Mouse (Mus musculus) megakaryocyte progenitor cell, adult 5-6 weeks (primary cell): ENCODE results near the gene Dbp. TPM values are rescaled to one million over a fixed set of nuclear protein-coding genes. Genes with fewer than 3 reads are reported as not detected.

Experiments used
- ATAC-seq: replicated peaks from 2 replicates; pipeline ENCODE4 v1.8.0; 2016; ENCODE audit warnings: mild to moderate bottlenecking, moderate TSS enrichment, inconsistent platforms; ENCODE audit not compliant: poor library complexity
- total RNA-seq, 2 experiments: library from RNA; stranded (forward) in 1 of 2; stranded (reverse) in 1 of 2; fragments of 157-497, 149-512 nt in 1 of 2; fragments of 200-1000 nt in 1 of 2; gene quantifications; 2 replicates each; pipeline versions ENCODE4 v1.2.3 to v1.2.4; 2015 to 2017

Gene Dbp
- total RNA-seq, 2 experiments from 2014 or later: 5.6 to 6.2 TPM

- no peak for ATAC-seq
Observed at GRCm38 (mm10) chr7:45693921-45694591, 10.8 kb upstream of the Dbp start, which contains the start of gene Sec1. Gene Sec1, minus strand, starts transcription at chr7:45694402.

GRCm38 (mm10) chr7:45695098-45695497, 9.8 kb upstream of the Dbp start:
- ATAC-seq: no peak

- no peak for ATAC-seq
Observed at GRCm38 (mm10) chr7:45697894-45698293, 7.0 kb upstream of the Dbp start.

GRCm38 (mm10) chr7:45699523-45700141, 5.3 kb upstream of the Dbp start, which contains the start of gene Car11:
Gene Car11, plus strand, starts transcription at chr7:45699843.
- no peak for ATAC-seq

- peak; percentile 30; the same call in 1 of the 2 replicates for ATAC-seq
Observed at GRCm38 (mm10) chr7:45700301-45701015, 4.4 kb upstream of the Dbp start.

- ATAC-seq: no peak
Observed at GRCm38 (mm10) chr7:45701072-45701471, 3.8 kb upstream of the Dbp start.

- ATAC-seq: no peak
Observed at GRCm38 (mm10) chr7:45701607-45702006, 3.3 kb upstream of the Dbp start.

GRCm38 (mm10) chr7:45702316-45702715, 2.6 kb upstream of the Dbp start:
- ATAC-seq: no peak

GRCm38 (mm10) chr7:45702809-45703520, 1.9 kb upstream of the Dbp start:
- ATAC-seq: no peak

- no peak for ATAC-seq
Observed at GRCm38 (mm10) chr7:45703521-45704033, 1.3 kb upstream of the Dbp start.

GRCm38 (mm10) chr7:45704046-45704559, 785 bp upstream of the Dbp start:
- ATAC-seq: peak; percentile 28

- ATAC-seq: no peak
Observed at GRCm38 (mm10) chr7:45705443-45705864, 566 bp downstream of the Dbp start.

GRCm38 (mm10) chr7:45705873-45706281, 989 bp downstream of the Dbp start:
- ATAC-seq: no peak

- ATAC-seq: peak; percentile 9; the same call in 1 of the 2 replicates
Observed at GRCm38 (mm10) chr7:45706721-45707241, 1.9 kb downstream of the Dbp start.

GRCm38 (mm10) chr7:45707375-45707967, 2.6 kb downstream of the Dbp start:
- ATAC-seq: peak; percentile 49

- ATAC-seq: no peak
Observed at GRCm38 (mm10) chr7:45708221-45708761, 3.4 kb downstream of the Dbp start.

- no peak for ATAC-seq
Observed at GRCm38 (mm10) chr7:45709036-45709435, 4.1 kb downstream of the Dbp start.

- ATAC-seq: no peak
Observed at GRCm38 (mm10) chr7:45709677-45710355, 4.9 kb downstream of the Dbp start.
